Mouse (Mus musculus) naive thymus-derived CD4-positive, alpha-beta T cell, adult 2 months (primary cell): ENCODE data around the gene Mta1.

Experiments used
- DNase-seq: peaks from one replicate; pipeline ENCODE4 v3.0.0-alpha.2; 2011; ENCODE audit warnings: low read depth

Mta1 gene

DNA sequence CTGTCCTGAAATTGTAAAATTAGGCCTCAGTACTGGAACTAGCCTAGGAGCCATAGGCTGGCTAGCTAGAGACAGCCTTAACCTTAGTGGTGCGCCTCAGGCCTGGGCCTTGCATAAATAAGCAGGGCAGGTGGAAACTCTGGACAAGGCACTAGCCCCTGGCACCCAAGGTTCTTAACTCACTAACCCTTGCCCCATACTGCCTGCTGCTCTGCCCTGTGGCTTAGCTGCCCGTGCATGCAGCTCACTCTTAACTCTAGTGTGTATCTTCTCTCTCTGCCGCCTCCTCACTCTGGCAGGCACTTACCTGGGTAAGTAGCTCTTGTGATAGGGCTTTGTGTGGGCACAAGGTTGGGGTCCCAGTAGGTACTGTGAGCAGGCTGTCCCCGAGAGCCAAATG is 36.4 kb downstream of the Mta1 start:
- no peak for DNase-seq

DNA sequence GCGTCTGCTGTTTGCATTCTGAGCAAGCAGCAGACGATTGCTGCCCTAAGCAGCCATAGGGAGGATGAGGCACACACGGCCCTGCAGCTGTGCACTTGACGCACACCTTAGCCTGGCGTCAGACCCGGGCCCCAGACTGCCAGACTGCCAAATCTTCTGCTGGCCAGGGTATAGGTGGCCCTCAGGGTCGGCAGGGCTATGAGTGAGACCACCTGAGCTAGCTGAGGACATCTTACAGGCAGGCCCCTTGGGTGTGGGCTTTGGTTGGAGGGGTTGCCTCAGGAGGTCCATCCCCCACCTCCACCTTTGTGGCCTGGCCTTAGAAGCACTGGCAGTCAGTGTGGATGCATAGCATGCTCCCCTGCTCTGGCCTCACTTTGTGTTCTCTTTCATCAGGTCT is 37.3 kb downstream of the Mta1 start:
- DNase-seq, result no peak

DNA sequence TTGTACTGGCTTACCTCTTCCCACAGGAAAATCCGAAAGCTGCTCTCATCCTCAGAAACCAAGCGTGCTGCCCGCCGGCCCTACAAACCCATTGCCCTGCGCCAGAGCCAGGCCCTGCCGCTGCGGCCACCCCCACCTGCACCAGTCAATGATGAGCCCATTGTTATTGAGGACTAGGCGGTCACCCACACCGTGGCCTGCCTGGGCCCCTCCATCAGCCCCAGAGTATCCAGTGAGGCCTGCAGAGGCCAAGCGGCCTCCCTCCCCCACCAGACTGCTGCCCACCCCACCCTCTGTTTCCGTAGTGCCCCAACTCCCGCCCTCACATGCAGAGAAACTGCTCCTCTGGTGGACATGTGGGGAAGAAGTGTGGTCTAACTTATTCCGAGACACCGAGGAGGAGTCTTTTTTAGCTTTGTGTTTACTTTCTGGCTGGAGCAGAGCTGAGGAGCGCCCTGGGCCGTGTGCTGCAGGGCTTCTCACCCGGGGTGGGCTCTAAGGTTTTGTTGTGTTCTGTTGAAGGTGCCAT is 38.5 kb downstream of the Mta1 start:
- no peak for DNase-seq

- DNase-seq, result no peak
These were observed 39.5 kb downstream of the Mta1 start for GRCm38 (mm10) chr12:113137260-113138213.

GRCm38 (mm10) chr12:113138291-113138690 is 40.2 kb downstream of the Mta1 start:
- no peak for DNase-seq

- DNase-seq, result peak; percentile 21
These were observed 41.1 kb downstream of the Mta1 start for GRCm38 (mm10) chr12:113138901-113139864.

DNA sequence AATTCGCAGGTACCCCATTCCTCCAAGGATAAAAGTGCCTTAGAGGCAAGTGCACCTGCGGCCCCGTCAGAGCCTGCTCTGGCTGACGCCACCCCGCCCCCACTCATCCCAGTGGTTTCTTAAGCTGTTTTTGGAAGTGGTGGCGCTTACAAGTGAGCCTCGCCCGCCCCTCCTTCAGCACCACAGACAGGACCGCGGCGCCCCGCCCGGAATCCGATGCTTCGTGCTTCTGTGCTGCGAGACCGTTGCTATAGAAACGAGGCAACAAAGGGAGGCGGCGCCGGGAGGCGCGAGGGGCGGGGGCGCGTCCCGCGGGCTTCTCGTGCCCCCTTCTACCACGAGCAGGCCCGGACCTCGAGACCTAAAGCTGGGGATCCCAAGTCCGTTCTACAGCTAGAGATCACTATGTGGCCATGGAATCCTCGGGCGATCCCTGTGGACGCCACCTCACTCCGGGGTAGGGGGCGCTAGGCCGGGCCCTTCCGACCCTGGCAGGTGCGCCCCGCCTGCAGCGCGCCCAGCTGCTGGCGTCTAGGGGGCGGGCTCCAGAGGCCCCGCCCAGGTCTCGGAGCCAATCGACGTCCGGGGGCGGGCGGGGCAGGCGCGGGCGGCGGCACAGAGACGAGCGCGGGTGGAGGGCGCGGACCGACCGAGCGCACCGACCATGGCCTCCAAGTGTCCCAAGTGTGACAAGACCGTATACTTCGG is 42.0 kb downstream of the Mta1 start, which contains the start of gene Crip2:
TSS of gene Crip2 (plus strand) at position 329 of the 708 bp plus-strand sequence.
- DNase-seq, result peak; percentile 94

- peak; percentile 43 for DNase-seq
These were observed 42.7 kb downstream of the Mta1 start for GRCm38 (mm10) chr12:113140616-113141411.

GRCm38 (mm10) chr12:113141531-113141973 is 43.5 kb downstream of the Mta1 start:
- DNase-seq, result no peak

GRCm38 (mm10) chr12:113142021-113142975 is 44.2 kb downstream of the Mta1 start:
- no peak for DNase-seq

- DNase-seq, result peak; percentile 23
These were observed 45.1 kb downstream of the Mta1 start for GRCm38 (mm10) chr12:113143164-113143563.

DNA sequence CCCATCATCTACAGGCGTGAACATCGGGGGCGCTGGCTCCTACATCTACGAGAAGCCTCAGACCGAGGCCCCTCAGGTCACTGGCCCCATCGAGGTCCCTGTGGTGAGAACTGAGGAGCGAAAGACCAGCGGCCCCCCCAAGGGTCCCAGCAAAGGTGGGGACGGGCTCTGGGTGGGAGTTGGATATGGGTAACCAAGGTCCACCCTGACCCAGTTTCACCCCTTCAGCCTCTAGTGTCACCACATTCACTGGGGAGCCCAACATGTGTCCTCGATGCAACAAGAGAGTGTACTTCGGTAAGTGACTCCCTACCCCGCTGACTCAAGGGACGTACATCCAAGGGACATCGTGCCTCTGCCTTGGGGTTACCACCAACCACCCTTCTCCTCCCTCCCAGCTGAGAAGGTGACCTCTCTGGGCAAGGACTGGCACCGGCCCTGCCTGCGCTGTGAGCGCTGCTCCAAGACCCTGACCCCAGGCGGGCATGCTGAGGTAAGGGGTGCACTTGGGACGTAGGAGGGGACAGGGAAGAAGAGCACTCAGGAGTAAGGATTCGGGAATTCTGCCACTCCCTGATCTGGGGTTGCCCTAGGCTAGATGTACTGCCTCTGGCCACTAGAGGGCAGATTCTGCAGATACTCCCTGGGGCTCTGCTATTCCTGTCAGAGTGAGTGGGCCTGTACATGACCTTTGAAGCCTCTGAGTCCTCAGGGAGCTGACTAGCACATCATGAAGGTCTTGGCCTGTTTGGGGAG is 46.1 kb downstream of the Mta1 start:
- peak; percentile 72 for DNase-seq

GRCm38 (mm10) chr12:113144886-113145285 is 46.8 kb downstream of the Mta1 start:
- DNase-seq, result no peak

GRCm38 (mm10) chr12:113145591-113145990 is 47.5 kb downstream of the Mta1 start:
- no peak for DNase-seq

DNA sequence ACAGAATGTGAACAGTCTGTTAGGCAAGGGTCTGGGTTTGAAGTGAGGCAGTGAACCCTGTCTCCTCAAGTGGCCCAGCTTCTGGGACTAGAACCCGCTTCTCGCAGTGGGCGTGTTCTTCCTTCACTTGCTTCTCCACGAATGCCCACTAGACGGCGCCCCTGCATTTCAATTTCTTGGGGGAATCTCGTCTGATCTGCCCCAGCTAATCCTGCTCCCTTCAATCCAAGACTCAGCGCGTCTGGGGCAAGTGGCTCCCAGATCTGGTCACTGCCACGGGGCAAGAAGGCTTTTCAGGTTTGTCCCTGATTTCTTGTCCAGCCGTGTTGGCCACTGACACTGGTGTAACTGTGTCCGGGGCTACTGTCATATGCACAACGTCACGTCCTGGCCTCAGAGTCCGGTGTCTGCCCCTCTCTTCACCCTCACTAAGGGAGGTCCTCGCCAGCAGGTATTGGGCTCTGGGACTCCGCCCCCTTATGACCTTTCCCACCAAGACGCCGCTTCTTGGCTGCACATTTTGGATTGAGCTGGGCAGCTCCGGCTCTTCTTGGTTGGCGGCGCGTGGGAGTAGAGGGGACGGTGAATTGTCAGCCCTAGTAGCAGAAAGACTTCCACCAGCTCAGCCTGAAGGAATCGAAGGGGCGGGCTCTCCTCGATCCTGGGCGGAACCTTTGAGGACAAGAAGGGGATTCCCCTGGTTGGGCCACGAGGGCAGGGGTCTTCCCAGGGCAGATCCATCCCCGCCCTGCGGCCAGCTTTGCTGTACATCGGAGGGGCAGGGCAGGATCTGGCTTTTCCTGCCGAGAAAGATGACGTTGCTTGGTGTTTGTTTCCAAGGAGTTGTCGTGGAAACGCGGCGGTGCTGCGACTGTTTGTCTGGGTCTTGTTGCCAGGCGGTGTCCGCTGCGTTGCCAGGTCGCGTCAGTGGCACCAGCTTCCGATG is 48.3 kb downstream of the Mta1 start, which contains the start of gene Crip1:
TSS of gene Crip1 (plus strand) at position 205 of the 946 bp plus-strand sequence.
- DNase-seq, result peak; percentile 92

GRCm38 (mm10) chr12:113147481-113147880 is 49.4 kb downstream of the Mta1 start:
- DNase-seq, result no peak

DNA sequence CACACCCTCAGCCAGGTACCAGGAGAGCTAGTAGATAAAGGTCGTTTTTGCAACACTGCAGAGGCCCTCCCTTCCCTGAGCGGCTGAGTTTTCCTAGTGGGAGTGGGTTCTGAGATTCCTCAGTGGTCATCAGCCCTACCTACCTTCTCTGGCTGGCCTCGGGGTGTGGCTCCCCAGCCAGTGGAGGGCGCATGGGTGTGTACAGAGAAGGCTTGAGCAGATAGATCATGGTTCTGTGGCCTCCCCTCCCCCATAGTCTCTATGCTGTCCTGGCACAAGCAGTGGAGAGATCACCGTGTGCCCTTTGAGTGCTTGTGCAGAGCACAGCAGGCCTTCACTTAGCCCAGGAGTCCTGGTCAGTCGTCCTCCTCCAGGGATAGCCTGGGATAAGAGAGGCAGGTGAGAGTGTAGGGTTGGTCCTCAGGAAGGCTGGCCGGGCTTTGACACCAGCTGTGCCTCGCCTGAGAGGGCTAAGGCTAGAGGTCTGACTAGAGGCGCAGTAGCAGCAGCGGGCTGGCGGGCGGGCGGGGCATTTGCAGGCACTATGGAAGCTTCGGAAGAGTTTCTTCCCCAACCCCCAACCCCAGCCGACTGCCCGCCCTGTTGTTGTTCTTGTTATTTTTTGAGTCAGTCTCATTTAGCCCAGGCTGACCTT is 50.4 kb downstream of the Mta1 start:
- DNase-seq, result peak; percentile 53
